Mouse (Mus musculus) liver (tissue): ENCODE results near the gene Hand1.
A peak's percentile ranks its signal among the peaks of the same experiment; 100 is the strongest.

Experiments
- DNase-seq: peaks from one replicate; pipeline ENCODE4 v3.0.0-alpha.2; 2020; ENCODE audit warnings: mixed read lengths

The Hand1 gene

GRCm38 (mm10) chr11:57800971-57801765 lies 31.4 kb downstream of the Hand1 start, which contains the start of gene Sap30l:
TSS of gene Sap30l (plus strand) at chr11:57801637.
- DNase-seq, result peak; percentile 97

- no peak for DNase-seq
These were observed 32.2 kb downstream of the Hand1 start for GRCm38 (mm10) chr11:57800266-57800951.

GRCm38 (mm10) chr11:57799456-57799855 lies 33.2 kb downstream of the Hand1 start:
- DNase-seq, result no peak

- no peak for DNase-seq
These were observed 34.8 kb downstream of the Hand1 start for GRCm38 (mm10) chr11:57797828-57798227.

GRCm38 (mm10) chr11:57795086-57795485 lies 37.5 kb downstream of the Hand1 start:
- DNase-seq, result no peak

GRCm38 (mm10) chr11:57790866-57791535 lies 41.6 kb downstream of the Hand1 start:
- DNase-seq, result peak; percentile 38

- peak; percentile 80 for DNase-seq
These were observed 44.7 kb downstream of the Hand1 start for GRCm38 (mm10) chr11:57787913-57788312.

GRCm38 (mm10) chr11:57786616-57787418 lies 45.8 kb downstream of the Hand1 start:
- DNase-seq, result no peak

- DNase-seq, result no peak
These were observed 52.8 kb downstream of the Hand1 start for GRCm38 (mm10) chr11:57779824-57780223.
